Mouse (Mus musculus): Measurements from ENCODE around the gene Olfr1188. TPM values are rescaled to one million over a fixed set of nuclear protein-coding genes. Genes with fewer than 3 reads are reported as not detected.
"Not testable (repeated sequence)": the region's sequence is repeated elsewhere in the genome, so short reads cannot be mapped to it uniquely, and the experiment has no call there.

Gene Olfr1188
- not detected for total RNA-seq (2021)

DNA sequence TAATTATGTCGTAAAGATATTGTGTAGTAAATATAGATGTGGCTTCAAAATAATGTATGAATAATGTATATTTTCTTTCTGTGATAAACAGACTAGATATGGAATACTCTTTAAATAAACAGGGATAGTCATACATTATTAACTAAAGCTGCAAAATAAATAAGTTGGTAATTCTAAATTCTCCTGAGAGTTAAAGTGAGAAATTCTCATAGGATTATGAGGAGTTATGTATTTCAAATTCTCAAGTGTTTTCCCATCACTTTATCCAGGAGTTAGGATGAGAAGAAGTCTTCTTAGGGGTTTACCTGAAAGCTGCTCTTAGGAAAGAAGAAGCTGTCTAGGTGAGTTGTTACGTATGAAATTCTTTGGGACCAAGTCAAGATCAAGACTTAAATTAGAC is at the start of gene Olfr1188:
Gene Olfr1188 (plus strand): TSS at position 301 of the 400 bp plus-strand sequence.
- intact Hi-C loops (cut with DNase I) = no loop called here
- no peak for DNase-seq (ENCODE audit: low spot score in 2 of 2)

DNA sequence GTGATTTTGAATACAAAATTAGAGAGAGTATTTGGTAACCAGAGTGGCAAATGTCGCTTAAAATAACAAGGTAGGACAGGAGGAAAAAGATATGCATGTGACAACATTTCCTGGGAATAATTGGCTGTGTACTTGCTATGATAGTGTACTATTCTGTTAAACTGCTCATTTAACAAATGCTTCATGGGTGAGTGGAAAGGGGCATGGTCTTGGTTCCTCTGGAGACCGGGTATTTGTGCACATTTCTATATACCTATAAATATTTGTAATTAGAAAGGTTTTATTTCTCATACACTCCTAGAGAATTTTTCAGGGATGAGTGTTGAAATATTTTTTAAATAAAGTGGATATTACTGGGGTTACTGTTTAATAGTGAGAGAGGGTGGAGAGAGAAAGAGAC is 38.5 kb upstream of the Olfr1188 start, which contains the start of gene Olfr1186:
Gene Olfr1186 (plus strand): TSS at position 301 of the 400 bp plus-strand sequence.
- intact Hi-C loops (cut with DNase I) = no loop called here
- no peak for DNase-seq (ENCODE audit: low spot score in 2 of 2)

DNA sequence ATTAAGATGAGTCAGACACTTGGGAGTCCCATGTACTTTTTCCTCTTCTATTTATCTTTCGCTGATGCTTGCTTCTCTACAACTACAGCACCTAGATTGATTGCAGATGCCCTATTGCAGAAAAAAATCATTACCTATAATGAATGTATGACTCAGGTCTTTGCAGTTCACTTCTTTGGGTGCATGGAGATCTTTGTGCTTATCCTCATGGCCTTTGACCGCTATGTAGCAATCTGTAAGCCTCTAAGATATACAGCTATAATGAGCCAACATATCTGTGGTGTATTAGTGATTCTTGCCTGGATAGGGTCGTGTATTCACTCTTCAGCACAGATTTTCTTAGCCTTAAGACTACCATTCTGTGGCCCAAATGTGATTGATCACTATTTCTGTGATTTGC is 31.0 kb upstream of the Olfr1188 start:
- intact Hi-C loops (cut with DNase I) = no loop called here
- DNase-seq (ENCODE audit: low spot score in 2 of 2) = no peak

DNA sequence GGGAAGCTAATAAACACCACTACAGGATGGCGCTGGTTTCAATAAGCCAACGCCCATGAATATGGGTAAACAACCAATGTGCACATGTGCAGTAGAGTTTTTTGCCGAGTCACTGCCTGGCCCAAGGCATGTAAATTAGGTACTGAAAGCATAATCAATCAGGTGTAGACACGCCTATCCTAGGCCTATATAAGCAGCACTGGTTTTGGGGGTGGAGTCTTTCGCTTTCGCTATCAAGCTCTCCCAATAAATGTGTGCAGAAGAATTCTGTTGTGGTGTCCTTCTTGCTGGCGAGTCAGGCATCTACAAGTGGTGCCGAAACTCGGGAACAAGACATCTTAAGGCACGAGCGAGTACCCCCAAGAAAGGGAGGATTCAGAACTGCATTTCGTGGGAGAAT is 16.0 kb downstream of the Olfr1188 start:
- DNase-seq (ENCODE audit: low spot score in 2 of 2); intact Hi-C loops (cut with DNase I): not testable (repeated sequence)

DNA sequence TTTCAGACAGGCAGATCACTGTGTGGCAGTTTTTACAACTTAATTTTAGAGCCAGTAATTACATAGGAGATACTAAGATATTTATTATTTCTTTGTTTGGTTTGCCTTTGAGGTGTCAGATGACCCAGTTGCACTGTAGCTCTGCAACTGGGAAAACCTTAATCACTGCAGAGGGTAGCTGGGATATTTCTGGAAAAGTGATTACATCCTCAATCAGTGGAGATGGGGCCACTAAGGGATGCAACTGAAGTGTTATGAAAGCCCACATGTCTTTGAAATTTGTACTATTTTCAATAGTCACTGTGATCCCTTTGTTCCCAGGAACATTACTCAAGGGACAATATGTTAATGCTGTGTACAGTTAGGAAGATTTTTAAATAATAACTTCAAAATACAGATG is 29.4 kb downstream of the Olfr1188 start, which contains the start of gene Olfr1189:
Gene Olfr1189 (plus strand): TSS at position 301 of the 400 bp plus-strand sequence.
- DNase-seq (ENCODE audit: low spot score in 2 of 2) = no peak
- intact Hi-C loops (cut with DNase I) = no loop called here

Other genes starting within 250 kb of the Olfr1188 start
- not detected for gene Olfr1174-ps, start 241.8 kb upstream of the Olfr1188 start, total RNA-seq (2021)
- gene Olfr1175-ps, start 229.7 kb upstream of the Olfr1188 start, total RNA-seq (2021) = not detected
- gene Olfr1176, start 220.2 kb upstream of the Olfr1188 start, total RNA-seq (2021) = not detected
- not detected for gene Olfr1177-ps, start 210.4 kb upstream of the Olfr1188 start, total RNA-seq (2021)
- not detected for gene Olfr1178, start 169.9 kb upstream of the Olfr1188 start, total RNA-seq (2021)
- gene Olfr1179, start 150.5 kb upstream of the Olfr1188 start, total RNA-seq (2021) = not detected
- gene Olfr1180, start 137.8 kb upstream of the Olfr1188 start, total RNA-seq (2021) = not detected
- not detected for gene Olfr1181, start 130.8 kb upstream of the Olfr1188 start, total RNA-seq (2021)
- not detected for gene Gm13757, start 107.8 kb upstream of the Olfr1188 start, total RNA-seq (2021)
- gene Olfr1183, start 102.1 kb upstream of the Olfr1188 start, total RNA-seq (2021) = not detected
- not detected for gene Olfr1184, start 73.3 kb upstream of the Olfr1188 start, total RNA-seq (2021)
- not detected for gene Olfr1185-ps1, start 63.6 kb upstream of the Olfr1188 start, total RNA-seq (2021)
- gene Olfr1186, start 38.4 kb upstream of the Olfr1188 start, total RNA-seq (2021) = not detected
- not detected for gene Olfr1189, start 29.5 kb downstream of the Olfr1188 start, total RNA-seq (2021)
- under 1 TPM in 1 of 2 experiments, not detected in 1; 0.05 TPM for gene Olfr1191-ps1, start 83.6 kb downstream of the Olfr1188 start, total RNA-seq (2021)
- not detected for gene Olfr1192-ps1, start 91.6 kb downstream of the Olfr1188 start, total RNA-seq (2021)
- gene Olfr1193, start 118.7 kb downstream of the Olfr1188 start, total RNA-seq (2021) = not detected
- gene Olfr1195, start 132.3 kb downstream of the Olfr1188 start, total RNA-seq (2021) = not detected
- gene Olfr1196, start 147.7 kb downstream of the Olfr1188 start, total RNA-seq (2021) = not detected
- not detected for gene Olfr1197, start 175.4 kb downstream of the Olfr1188 start, total RNA-seq (2021)
- not detected for gene Olfr1198, start 194.4 kb downstream of the Olfr1188 start, total RNA-seq (2021)
- not detected for gene Olfr1199, start 203.5 kb downstream of the Olfr1188 start, total RNA-seq (2021)
- not detected for gene Olfr1200, start 213.6 kb downstream of the Olfr1188 start, total RNA-seq (2021)
- not detected for gene Olfr1201, start 236.1 kb downstream of the Olfr1188 start, total RNA-seq (2021)

Measured in left cerebral cortex, postnatal 36 days (tissue).